Mouse (Mus musculus): ENCODE data around the gene Sdhaf1. TPM values are rescaled to one million over a fixed set of nuclear protein-coding genes. Genes with fewer than 3 reads are reported as not detected.

Sdhaf1 gene
- polyA plus RNA-seq, 1 experiment from 2014 or later, result 20.0 TPM

DNA sequence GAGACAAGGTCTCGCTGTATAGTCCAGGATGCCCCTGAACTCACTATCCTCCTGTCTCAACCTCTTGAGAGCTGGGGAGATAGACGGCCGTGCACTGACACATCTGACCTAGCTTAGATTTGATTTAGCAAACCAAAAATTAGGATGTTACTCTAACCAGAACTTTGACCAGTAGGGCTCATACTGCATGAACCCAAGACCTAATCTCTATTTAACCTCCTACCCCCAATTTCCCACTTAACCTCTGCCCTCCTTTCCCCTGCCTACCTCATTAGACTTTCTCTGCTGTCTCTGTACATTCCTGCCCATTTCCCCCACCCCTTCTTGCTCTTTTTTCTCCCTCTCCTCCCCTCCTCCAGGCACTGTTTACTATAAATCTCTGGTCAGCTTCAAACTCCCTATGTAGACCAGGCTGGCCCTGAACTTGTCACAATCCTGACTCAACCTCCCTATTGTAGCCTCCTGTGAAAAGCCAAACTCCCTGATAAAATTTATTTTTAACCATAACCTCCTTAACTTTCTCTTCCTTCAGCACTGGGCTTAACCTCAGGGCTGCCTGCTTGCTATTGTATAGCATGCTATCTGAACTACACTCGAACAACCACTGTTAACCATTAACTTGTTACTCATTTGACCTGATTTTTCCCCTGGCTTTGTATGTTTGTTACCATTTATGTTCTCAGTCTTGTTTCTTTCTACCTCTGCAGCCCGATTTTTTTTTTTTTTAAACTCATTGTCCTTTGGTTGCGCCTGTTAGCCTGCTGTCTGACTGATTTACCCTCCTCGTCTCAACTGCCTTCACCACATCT is 34.9 kb upstream of the Sdhaf1 start:
- H3K4me2 ChIP-seq (replicated peaks; ENCODE audit: low read depth, low read length), result no peak overlapping the region
- ATAC-seq (no peak), DNase-seq (ENCODE audit: low spot score) (no peak)
- no peak overlapping the region for H3K27ac ChIP-seq (ENCODE audit: low read length)
- no peak overlapping the region for H3K4me3 ChIP-seq (ENCODE audit: low read depth, low read length)
- TF ChIP-seq CTCF (IDR thresholded peaks at IDR 0.05), result no peak
- TF ChIP-seq EP300 (IDR thresholded peaks at IDR 0.05), result no peak
- 62% methylated on average over 7 of the region's 7 CpGs for WGBS
- no peaks in the 10 kb centered on the region for H3K9me3 ChIP-seq (ENCODE audit: low read length)
- no peak overlapping the region for H3K9ac ChIP-seq (replicated peaks; ENCODE audit: low read depth)
- no peaks in the 10 kb centered on the region for H3K36me3 ChIP-seq (ENCODE audit: insufficient read depth, low read length)
- no peaks in the 10 kb centered on the region for H3K27me3 ChIP-seq (replicated peaks; ENCODE audit: insufficient read depth, low read length)
- peaks cover 3% of the 10 kb centered on the region; the same call in 1 of the 2 replicates for H3K4me1 ChIP-seq (ENCODE audit: insufficient read depth, low read depth, low read length)

DNA sequence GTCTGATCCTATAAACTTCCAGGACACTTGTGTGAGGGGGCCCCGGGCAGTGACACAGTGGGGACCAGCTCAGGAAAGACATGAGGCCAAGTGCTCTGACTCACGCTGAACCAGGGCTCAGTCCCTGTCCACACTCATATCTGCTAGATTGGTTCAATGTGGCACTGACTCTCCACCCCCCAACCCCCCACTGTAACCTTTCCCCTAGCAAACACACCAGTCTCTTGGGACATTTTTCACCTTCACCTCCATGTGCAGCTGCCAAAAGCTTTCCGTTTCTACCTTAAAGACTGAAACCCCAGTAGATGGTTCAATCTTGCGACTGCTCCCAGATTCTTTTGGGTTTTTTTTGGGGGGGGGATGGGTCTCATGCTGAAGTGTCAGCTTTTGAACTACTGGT is 30.4 kb upstream of the Sdhaf1 start:
- no peaks in the 10 kb centered on the region for H3K4me1 ChIP-seq (ENCODE audit: insufficient read depth, low read depth, low read length)
- 66% methylated on average over 4 of the region's 4 CpGs for WGBS
- H3K36me3 ChIP-seq (ENCODE audit: insufficient read depth, low read length), result no peaks in the 10 kb centered on the region
- no peaks in the 10 kb centered on the region for H3K9me3 ChIP-seq (ENCODE audit: low read length)
- DNase-seq (ENCODE audit: low spot score) (no peak), ATAC-seq (no peak)
- H3K9ac ChIP-seq (replicated peaks; ENCODE audit: low read depth), result no peak overlapping the region
- H3K4me2 ChIP-seq (replicated peaks; ENCODE audit: low read depth, low read length), result no peak overlapping the region
- H3K27ac ChIP-seq (ENCODE audit: low read length), result no peak overlapping the region
- no peak overlapping the region for H3K4me3 ChIP-seq (ENCODE audit: low read depth, low read length)
- TF ChIP-seq EP300 (IDR thresholded peaks at IDR 0.05), result no peak
- TF ChIP-seq CTCF (IDR thresholded peaks at IDR 0.05), result no peak
- no peaks in the 10 kb centered on the region for H3K27me3 ChIP-seq (replicated peaks; ENCODE audit: insufficient read depth, low read length)

DNA sequence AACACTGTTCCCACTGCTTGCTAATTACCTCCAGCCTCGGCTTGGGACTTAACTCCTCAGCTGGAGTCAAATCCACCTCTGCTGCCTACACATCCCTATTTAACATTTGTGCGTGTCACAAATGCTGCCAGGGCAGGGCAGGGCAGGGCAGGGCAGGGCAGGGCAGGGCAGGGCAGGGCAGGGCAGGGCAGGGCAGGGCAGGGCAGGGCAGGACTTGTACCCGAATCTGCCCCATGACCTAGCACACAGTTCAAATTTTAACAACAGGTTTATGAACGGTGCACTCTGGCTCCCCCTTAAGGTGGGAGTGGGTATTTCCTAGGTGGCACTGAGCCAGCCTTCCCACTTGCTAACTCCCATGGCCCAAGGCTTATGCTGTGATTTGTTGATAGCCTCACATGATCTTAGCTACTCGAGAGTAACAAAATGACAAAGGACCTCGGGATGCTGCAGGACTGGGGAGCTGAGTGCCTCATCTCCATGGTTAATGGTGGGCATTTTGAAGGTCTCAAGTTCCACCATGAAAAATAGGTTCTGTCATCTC is 29.7 kb upstream of the Sdhaf1 start:
- no peak overlapping the region for H3K4me3 ChIP-seq (ENCODE audit: low read depth, low read length)
- no peak overlapping the region for H3K9ac ChIP-seq (replicated peaks; ENCODE audit: low read depth)
- DNase-seq (ENCODE audit: low spot score), result peak; percentile 60
- peak; percentile 65 for ATAC-seq
- H3K4me2 ChIP-seq (replicated peaks; ENCODE audit: low read depth, low read length), result no peak overlapping the region
- no peaks in the 10 kb centered on the region for H3K4me1 ChIP-seq (ENCODE audit: insufficient read depth, low read depth, low read length)
- peak; percentile 82 for TF ChIP-seq CTCF (IDR thresholded peaks at IDR 0.05)
- no peak for TF ChIP-seq EP300 (IDR thresholded peaks at IDR 0.05)
- H3K9me3 ChIP-seq (ENCODE audit: low read length), result no peaks in the 10 kb centered on the region
- no peaks in the 10 kb centered on the region for H3K36me3 ChIP-seq (ENCODE audit: insufficient read depth, low read length)
- no peak overlapping the region for H3K27ac ChIP-seq (ENCODE audit: low read length)
- 16% methylated on average over 6 of the region's 6 CpGs for WGBS
- peaks cover 3% of the 10 kb centered on the region; the same call in 1 of the 2 replicates for H3K27me3 ChIP-seq (replicated peaks; ENCODE audit: insufficient read depth, low read length)

DNA sequence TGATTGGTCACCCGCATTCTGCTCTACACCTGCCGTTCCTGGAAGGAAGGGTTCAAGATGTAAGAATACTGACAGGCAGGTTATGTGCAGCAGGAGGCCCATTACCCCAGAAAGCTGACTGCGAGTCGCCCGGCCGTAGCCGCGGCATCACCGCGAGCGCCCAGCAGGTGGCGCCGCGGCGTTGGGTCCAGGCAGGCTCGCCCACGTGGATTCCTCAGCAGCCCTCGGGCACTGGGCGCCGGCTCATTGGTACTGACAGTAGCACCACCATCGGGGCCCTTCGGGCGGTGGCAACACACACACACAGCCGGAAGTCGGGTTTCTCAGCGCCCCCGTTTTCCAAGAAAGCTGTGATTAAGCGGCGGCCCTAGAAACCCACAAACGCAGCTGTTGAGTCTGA is 24.1 kb upstream of the Sdhaf1 start:
- no peak overlapping the region for H3K4me2 ChIP-seq (replicated peaks; ENCODE audit: low read depth, low read length)
- H3K36me3 ChIP-seq (ENCODE audit: insufficient read depth, low read length), result no peaks in the 10 kb centered on the region
- H3K27me3 ChIP-seq (replicated peaks; ENCODE audit: insufficient read depth, low read length), result peaks cover 19% of the 10 kb centered on the region
- ATAC-seq (peak; percentile 33; the same call in 1 of the 2 replicates), DNase-seq (ENCODE audit: low spot score) (peak; percentile 71)
- WGBS, result 4% methylated on average over 30 of the region's 30 CpGs
- TF ChIP-seq EP300 (IDR thresholded peaks at IDR 0.05) (no peak), CTCF (IDR thresholded peaks at IDR 0.05) (peak; percentile 82)
- no peak overlapping the region for H3K27ac ChIP-seq (ENCODE audit: low read length)
- no peak overlapping the region for H3K4me3 ChIP-seq (ENCODE audit: low read depth, low read length)
- no peaks in the 10 kb centered on the region for H3K9me3 ChIP-seq (ENCODE audit: low read length)
- no peaks in the 10 kb centered on the region for H3K4me1 ChIP-seq (ENCODE audit: insufficient read depth, low read depth, low read length)
- no peak overlapping the region for H3K9ac ChIP-seq (replicated peaks; ENCODE audit: low read depth)

DNA sequence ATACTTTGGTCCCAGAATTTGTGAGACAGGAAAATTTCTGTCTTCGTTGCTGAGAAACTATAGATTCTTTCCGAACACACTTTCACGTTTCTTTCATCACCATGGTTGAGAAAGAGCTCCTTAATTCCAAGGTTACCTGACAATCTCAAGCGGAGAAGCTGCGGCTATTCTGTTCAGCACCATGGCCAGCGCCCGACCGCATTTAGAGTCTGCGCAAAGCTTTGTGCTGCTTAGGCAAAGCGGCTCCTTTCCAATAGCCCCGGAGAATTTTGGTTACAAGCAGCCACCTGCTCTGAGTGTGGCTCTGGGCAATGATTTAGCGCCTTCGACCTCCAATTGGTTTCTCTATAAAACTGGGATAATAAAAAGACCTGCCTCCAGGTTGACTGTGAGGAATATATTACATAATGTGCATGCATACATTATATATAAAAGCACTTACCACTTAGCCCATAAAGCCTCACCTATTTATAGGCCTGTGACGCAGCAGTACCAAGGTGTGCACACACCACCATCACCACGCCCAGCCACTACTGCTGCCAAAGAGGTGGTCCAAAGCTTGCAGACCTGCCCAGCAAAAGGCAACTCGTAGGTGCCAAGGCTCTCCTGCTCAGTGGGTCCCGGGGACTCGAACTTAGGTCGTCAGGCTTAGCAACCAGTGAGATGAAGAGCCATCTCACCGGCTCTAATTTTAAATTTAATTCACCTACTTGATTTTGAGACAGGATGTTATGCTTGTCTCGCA is 23.1 kb upstream of the Sdhaf1 start:
- ATAC-seq (no peak), DNase-seq (ENCODE audit: low spot score) (peak; percentile 74)
- no peak overlapping the region for H3K27ac ChIP-seq (ENCODE audit: low read length)
- TF ChIP-seq CTCF (IDR thresholded peaks at IDR 0.05) (no peak), EP300 (IDR thresholded peaks at IDR 0.05) (no peak)
- H3K4me3 ChIP-seq (ENCODE audit: low read depth, low read length), result no peak overlapping the region
- H3K36me3 ChIP-seq (ENCODE audit: insufficient read depth, low read length), result no peaks in the 10 kb centered on the region
- H3K27me3 ChIP-seq (replicated peaks; ENCODE audit: insufficient read depth, low read length), result peaks cover 19% of the 10 kb centered on the region
- H3K4me2 ChIP-seq (replicated peaks; ENCODE audit: low read depth, low read length), result no peak overlapping the region
- no peak overlapping the region for H3K9ac ChIP-seq (replicated peaks; ENCODE audit: low read depth)
- H3K4me1 ChIP-seq (ENCODE audit: insufficient read depth, low read depth, low read length), result no peaks in the 10 kb centered on the region
- no peaks in the 10 kb centered on the region for H3K9me3 ChIP-seq (ENCODE audit: low read length)
- 25% methylated on average over 21 of the region's 21 CpGs for WGBS

DNA sequence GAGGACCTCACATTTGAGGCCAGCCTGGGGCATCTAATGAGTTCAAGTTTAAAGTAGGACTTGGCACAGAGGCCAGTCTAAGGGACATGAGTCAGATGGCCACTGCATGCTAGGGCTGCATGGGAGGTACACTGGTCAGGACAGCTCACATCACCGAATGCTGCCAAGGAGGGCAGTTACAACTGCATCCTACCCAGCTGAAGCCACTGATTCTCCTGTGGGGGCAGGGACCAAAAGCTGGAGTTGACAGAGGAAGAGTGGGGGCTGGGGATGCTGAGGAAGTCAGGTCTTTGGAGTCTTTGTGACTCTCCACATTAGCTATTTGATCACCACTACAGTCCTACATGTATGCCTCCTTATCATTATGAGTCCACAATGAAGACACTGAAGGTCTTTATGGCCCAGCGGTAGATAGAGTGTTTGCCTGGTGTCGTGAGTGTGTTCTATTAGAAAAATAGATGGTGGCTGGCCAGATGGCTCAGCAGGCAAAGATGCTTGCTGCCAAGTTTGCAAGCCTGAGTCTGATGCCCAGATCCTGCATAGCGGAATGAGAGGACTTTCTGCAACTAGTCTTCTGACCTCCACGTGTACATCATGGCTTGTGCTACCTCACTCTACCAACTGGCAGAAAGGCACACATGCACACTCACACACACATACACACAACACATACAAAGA is 15.9 kb upstream of the Sdhaf1 start:
- TF ChIP-seq EP300 (IDR thresholded peaks at IDR 0.05), result no peak
- no peak for TF ChIP-seq CTCF (IDR thresholded peaks at IDR 0.05)
- Histone ChIP-seq H3K27ac (ENCODE audit: low read length) (no peak overlapping the region), H3K4me2 (replicated peaks; ENCODE audit: low read depth, low read length) (no peak overlapping the region), H3K4me3 (ENCODE audit: low read depth, low read length) (no peak overlapping the region), H3K9ac (replicated peaks; ENCODE audit: low read depth) (no peak overlapping the region), H3K36me3 (ENCODE audit: insufficient read depth, low read length) (no peaks in the 10 kb centered on the region), H3K9me3 (ENCODE audit: low read length) (no peaks in the 10 kb centered on the region), H3K27me3 (replicated peaks; ENCODE audit: insufficient read depth, low read length) (no peaks in the 10 kb centered on the region), H3K4me1 (ENCODE audit: insufficient read depth, low read depth, low read length) (no peaks in the 10 kb centered on the region)
- no peak for DNase-seq (ENCODE audit: low spot score)
- no peak for ATAC-seq
- WGBS, result 58% methylated on average over 5 of the region's 5 CpGs
